Mouse (Mus musculus) right cerebral cortex, adult 18-20 months (tissue): ENCODE results near the gene Mprip.

ENCODE experiments used
- DNase-seq: peaks from one replicate; pipeline ENCODE4 v3.0.0; 2022; ENCODE audit warnings: mixed read lengths

Gene Mprip

DNA sequence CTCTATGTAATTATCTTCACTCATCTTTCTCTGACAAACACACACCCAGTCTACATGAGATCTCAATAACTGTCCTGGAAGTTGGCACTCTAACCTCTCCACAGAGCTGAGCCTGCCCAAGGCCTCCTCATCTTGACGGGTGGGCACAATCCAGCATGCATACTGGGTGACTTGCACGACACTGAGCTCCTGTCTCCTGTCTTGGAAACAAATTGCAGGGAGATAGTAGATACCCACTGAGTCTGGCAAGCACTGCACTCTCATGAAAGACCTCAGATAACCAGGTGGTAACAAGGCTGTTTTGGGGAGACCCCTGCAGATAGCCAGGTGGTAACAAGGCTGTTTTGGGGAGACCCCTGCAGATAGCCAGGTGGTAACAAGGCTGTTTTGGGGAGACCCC lies 111.2 kb downstream of the Mprip start:
- DNase-seq: no peak

DNA sequence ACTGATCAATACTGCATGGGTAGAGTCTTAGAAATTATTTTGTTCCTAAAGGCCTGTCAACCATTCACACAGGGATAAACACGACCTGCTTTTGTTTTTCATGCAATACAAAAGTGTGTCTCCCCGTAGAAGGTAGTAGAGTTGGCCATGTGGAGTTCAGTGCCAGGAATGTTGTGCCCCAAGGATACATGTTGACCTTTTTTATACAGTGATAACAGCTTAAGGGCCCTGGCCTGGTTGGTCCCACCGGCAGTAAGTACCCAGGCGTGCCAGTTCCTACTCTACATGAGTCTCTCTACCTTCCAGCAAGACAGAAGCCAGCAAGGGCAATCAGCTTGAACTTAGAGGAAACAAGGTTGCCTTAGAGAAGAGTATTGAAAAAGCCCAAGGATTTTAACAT lies 111.8 kb downstream of the Mprip start:
- DNase-seq: no peak

DNA sequence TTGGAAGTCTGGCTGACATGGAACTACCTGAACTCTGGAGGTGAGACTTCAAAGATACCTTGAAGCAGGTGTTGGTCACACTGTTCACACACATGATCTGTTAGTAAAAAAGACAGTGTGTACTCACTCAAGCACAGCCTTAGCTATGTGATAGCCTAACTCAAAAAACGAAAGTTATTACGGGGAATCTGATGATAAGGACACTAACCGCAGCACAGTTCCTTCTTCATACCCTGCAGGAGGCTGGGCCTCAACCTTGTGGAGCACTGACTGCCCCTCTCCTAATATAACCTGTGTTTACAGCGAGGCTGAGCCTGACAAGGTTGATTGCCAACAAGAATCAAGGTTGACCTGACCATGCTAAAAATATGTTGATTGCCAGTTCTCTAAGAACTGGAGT lies 113.4 kb downstream of the Mprip start:
- no peak for DNase-seq

DNA sequence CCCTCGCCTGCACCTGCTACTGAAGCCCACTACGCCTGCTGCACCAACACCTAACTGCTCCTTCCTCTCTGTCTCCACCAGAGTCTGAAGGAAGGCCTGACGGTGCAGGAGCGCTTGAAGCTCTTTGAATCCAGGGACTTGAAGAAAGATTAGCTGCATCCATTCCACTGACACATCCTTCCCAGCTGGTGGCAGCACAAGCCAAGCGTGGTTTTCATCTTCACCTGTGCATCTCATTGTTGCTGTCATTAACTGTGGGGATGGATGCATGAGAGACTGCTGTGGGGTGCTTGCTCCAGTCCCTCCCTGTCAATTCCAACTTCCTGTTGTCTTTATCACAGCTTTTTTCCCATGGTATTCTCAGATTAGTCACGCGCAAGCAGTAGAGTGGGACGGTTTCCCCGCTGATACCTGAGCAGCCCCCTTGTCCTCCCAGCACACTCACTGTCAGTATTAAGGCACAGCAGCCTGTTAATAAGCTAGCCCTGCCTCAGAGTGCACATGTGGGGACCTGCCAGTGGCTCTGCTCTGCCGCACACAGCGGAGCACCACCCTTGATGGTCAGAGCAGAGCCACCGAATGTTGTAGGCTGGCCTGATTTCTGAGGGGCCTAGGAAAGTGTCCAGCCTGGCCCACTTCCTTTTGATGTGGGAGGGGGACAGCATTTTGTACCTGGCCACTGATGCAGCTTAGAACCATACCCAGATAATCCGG lies 114.5 kb downstream of the Mprip start:
- DNase-seq: no peak

DNA sequence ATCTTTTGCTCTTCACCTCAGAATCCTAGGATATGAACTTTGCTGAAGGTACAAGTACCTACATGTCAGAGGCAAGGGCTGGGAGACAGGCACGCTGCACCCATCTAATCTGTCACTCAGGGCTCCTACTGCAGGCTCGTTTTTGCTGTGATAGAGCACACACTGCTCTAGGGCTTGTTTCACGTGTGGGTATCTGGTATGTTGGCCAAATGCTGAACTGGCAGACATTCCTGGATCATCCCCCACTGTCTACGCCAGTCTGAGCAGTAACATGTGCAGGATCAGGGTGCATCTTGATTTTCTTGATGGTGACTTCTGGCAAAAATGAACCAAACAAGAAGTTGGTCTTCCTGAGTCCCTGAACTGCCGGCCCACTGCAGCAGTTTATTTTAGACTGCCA lies 116.2 kb downstream of the Mprip start:
- no peak for DNase-seq

DNA sequence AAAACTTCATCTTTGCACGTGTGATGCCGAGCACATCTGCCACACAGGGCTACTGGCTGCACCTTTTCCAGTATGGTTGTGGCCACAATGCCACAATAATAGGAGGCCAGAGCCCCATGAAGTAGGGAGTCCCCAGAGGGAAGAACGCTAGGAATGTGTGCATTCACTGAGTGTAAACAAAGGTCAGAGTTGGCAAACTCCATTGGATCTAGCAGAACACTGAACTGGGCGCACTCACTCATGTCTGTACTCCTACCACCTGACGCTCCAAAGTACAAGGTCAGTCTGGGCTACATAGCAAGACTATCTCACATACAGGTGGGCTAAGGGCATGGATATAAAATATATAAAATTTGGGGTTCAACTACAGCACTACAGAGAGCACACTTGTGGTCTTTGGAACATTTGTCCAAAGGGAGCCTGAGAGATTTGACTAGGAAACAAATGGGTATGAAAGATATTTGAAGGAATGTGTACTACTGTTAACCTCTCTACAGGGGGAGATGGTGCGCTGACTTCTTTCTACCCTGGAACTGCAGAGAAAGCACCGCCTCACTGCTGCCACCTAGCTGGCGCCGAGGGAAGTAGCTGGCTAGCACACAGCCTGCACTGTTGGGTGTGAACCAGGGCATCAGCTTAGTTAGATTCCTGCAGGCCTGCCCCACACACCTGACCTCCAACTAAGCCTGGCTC lies 117.2 kb downstream of the Mprip start:
- DNase-seq: peak; percentile 65

DNA sequence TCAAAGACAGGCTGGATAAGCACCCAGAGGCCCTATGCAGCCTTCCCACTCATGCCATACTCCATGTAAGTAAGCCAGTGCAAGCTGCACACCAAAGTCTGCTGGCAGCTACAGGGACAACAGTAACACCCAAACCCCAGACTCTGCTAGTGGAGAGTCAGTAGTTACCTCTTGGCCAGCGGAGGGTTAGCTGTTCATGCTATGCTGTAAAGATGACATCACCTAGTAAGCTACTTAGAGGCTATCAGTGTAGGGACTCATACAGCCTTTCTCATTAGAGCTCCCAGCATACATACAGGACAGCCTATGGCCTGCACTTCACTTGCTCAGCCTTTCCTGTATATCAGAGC lies 117.7 kb downstream of the Mprip start:
- no peak for DNase-seq

DNA sequence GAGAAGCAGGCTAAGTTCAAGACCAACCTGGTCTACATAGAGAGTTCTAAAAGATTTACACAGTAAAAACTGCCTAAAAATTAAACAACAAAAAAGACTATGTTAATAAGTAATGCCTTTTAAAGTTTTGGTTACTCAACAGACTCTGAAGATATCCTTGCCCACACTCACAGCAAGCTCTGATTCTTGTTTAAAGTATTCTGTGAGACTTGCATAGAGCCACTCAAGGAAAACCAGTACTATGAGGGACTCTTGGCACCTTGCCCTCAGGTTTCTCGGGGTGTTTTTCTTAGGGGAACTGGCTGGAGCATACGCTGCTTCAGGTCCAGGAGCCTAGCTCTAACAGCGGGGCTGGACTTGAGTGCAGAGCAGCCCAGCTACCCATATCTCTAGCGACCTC lies 118.3 kb downstream of the Mprip start:
- DNase-seq: no peak

DNA sequence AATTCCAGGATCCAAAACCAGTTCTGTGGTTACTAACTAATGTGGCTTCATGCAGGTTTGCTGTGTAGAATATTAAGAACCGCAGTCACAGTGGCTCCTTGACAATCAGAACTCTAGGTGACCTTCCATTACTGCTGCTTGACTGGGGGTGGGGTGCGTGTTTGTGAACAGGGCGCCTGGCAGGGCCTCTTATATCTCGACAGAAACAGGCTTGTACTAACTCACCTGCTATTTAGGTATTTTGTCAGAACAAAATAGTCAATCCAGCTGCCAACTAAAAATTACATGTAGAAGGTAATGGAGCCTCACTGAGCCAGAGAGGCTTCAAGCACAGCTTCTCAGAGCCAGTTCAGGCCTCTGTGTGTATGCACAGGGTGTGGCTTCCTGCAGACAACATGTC lies 119.1 kb downstream of the Mprip start:
- no peak for DNase-seq

DNA sequence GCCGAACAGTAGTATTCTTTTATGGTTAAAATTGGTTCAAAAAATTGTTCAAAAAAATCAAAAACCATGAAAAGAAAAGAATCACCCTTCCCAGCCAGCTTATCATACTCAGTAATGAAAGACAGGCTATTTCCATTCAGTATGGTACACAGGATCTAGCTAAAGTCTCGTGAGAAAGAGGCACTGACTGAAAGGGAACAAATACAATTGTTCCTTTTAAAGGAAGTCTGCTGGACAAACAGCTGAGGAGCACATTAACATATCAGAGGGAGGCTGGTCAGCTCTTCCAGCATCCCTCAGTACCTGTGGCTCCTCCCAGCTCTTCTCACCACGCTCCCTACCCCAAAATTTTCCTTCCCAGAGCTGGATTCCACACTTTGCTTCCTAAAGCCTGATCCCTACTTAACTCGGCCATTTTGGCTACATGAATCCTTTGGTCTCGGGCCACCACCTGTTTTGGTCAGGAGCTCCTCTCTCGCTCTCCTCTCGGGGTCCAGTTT lies 121.0 kb downstream of the Mprip start:
- DNase-seq: no peak

DNA sequence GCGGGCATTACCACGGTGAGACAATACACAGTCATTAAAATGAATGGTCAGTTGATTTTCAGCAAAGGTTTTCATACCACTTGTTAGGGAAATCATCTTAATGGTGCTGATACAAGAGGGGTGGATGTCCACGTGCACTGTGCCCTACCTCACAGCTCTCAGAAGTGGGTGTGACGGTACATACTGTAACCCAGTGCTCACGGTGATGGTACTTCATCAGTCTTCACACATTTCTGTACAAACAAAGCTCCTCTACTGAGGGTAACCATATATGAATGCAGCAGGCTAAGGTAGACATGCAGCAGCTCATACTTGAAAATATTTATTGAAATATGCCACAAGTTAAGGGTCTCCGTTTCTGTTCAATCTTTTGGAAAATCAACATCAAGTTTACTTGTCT lies 122.5 kb downstream of the Mprip start:
- DNase-seq: no peak

DNA sequence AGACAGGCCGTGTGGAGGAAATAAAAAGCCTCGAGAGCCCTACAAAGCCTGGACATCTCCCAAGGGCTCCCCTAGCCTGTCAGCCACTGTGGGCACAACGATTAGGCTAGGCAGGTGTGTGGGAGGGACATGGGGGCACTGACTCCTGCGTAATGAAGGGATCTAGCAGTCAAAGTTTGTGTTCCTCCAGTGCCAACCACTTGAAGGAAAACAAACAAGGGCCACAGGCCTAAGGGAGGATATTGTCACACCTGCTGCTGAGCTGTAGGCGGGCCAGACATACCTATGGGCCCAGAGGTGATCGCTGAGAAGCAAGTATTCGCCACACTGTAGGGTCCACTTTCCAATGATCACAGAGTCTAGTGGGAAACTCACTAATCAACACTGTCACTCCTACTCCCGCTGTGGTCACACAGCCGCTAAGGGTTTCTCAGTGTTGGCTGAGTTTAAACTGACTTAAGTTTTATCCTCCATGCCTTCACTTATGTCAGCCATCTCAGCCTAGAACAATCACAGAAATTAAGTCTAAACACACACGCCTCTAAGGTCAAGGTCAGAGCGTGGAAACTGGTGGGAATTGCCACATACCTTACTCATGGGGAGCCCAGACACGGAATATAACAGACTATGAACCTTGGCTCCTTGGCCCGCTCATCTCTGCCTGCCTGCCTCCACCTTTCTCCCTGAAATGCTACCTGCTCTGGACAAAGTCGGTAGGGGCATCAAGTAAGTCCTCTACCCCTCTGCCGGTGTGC lies 125.5 kb downstream of the Mprip start:
- no peak for DNase-seq

DNA sequence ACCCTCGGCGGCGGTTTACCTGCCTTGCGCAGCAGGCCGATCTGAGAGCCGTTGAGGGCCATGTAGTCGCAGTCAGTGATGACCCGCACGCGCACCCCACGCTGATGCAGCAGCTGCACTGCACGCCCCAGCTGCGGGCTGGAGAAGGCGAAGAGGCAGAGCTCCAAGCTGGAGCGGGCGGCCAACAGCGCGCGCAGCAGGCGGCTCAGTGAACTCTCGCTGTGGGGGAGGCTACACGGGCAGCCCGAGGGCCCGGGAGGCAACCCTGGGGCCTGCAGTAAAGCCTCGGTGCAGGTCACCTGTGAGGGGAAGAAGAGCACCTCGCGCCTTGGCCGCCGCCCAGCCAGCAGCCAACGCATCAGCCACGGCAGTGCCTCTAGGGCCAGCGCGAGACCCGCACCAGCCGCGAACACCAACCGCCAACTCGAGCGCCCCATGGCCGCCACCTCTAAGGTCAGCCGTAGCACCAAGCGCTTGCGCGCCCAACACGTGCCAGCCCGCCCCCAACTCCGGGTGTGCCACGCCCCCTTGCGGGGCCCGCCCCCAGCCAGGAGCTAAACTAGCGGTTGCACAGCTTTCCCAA lies 126.2 kb downstream of the Mprip start, which contains the start of gene Pld6:
TSS of gene Pld6 (minus strand) at position 447 of the 583 bp plus-strand sequence.
- peak; percentile 40 for DNase-seq

DNA sequence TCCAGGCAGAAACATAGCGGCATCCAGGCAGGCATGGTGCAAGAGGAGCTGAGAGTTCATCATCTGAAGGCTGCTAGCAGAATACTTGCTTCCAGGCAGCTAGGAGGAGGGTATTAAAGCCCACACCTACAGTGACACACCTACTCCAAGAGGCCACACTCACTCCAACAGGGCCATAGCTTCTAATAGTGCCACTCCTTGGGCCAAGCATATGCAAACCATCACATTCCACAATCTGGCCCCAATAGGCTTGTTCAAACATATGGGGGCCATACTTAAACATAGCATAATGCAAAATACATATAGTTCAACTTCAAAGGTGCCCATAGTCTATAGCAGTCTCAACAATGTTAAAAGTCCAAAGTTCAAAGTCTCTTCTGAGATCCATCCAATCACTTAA lies 128.2 kb downstream of the Mprip start:
- DNase-seq: no peak

DNA sequence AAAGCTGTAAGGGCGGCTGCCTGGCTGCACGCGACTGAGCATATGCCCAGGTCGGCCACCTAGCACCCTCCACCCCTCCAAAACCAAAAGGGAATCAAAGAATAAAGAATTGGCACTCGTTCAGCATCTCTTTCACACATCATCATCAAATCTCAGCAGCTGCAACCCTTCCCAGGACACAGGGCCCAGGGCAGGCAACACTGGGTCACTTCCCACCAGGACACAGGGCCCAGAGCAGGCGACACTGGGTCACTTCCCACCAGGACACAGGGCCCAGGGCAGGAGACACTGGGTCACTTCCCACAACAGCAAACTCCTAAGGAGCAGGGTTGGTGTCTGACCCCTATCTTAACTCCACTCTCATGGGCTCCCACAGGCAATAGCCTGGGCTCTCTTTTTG lies 132.3 kb downstream of the Mprip start:
- no peak for DNase-seq

DNA sequence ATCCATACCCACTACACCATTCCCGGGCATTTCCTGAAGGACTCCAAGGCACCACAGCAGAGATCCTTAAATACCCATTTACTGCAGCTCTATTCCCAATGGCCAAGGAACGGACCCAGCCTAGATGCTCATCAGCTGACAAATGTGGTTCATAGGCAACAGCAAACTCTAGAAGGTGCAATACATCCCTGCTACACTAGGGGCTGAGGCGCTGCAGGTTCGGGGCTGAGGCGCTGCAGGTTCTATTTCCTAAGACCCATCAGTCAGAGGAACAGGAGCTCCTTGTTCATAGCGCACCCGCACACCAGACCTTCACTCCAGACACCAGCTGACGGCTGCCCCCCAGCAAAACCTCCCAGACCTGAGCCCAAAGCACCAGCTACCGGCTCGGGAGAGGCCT lies 139.3 kb downstream of the Mprip start:
- no peak for DNase-seq

DNA sequence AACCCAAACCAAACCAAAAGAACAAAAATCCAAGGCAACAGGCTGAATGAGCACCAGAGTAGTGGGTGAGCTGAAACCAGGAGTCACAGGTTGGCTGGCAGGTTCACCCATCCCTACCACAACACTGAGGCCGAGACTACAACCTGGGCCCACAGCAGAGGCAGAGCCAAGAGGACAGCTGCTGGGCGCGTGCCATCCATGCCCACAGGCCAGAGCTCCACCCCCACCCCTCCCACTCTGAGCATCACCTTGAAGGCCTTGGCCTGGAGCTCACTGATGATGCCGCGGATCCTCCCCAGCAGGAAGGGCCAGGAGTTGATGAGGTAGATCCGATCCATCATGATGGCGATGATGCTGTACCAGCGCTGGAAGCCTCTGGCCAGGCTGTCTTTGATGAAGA lies 140.8 kb downstream of the Mprip start:
- no peak for DNase-seq

DNA sequence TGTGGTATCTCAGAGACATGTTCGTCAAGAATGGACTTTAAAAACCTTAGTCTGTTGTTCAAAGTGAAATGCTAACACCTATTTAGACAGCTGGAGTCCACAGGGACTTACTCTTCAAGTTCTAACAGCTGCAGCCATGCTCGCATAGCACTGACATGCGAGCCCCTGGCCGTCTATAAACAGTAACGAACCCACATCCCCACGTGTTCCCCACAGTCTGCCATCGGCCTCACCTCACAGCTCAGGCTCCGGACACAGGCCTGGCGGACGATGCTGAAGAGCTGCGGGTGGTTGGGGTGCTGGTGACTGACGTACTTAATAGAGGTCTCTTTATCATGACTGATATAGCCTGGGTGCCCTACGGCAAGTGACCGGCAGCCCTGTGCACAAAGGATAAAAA lies 142.4 kb downstream of the Mprip start:
- DNase-seq: no peak

DNA sequence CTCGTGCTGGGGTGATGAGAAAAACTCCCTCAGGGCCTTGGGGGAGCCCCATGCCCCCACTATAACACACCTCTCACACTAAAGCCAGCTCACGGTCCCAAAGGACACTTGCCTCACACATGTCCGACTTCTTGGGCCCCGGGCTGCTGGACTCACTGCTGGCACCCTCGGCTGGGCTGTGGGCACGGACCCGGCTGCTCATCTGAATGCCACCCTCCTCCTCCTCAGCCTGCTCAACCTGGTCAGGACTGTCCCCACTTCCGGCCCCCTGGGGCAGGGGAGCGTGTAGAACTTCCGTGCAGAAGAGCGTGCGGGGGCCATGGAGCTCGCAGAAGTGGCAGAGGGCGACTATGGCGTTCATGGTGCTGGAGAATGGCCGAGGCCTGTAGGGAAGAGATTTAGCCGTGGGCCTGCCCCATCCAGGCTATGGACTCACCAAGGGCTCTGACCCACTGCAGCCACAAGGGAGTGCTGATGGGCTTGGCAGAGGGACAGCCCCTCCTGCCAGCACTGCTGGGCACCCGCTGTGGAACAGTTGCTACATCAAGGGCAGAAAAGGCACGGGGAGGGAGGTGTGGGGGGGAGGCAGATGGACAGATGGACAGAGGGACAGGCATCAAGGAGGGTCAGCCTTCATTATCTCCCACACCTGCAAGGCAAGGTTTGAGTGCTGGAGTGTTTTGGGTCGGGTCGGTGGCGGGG lies 143.5 kb downstream of the Mprip start:
- DNase-seq: no peak

DNA sequence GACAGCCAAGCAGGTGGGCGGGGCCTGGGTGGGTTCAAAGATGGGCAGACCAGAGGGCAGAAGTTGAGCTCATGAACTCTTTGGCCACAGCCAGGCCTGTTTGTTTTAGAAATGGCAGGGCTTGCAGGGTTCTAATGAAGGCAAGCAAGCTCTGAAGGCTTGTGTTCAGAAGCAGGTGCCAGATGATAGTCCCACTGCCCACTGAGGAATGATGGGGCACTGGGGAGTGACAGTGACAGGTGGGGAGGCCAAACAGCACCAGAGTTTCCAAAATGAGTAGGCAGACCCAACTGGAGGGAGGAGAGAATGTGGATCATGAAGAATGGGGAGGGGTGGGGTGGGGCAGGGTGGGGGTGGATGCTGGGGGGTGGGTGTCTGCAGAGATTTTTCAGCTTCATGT lies 144.2 kb downstream of the Mprip start:
- DNase-seq: no peak

DNA sequence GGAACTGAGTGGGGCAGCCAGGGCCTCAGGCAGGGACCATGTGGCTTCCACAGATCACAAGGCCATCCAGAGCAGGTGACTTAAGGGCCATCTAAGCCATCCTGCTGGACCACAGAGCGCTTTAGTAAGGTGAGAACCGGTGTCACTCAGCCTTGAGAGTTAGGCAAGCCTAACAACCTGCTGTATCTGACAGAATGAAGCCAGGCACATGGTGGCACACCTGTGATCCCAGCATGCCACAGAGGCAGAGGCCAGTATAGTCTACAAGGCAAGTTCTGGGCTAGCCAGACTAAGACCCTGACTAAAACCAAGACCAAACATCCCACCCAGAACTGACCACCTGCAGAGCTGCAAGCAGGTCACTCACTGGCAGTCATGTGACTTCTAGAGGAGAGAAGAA lies 144.6 kb downstream of the Mprip start:
- DNase-seq: no peak

DNA sequence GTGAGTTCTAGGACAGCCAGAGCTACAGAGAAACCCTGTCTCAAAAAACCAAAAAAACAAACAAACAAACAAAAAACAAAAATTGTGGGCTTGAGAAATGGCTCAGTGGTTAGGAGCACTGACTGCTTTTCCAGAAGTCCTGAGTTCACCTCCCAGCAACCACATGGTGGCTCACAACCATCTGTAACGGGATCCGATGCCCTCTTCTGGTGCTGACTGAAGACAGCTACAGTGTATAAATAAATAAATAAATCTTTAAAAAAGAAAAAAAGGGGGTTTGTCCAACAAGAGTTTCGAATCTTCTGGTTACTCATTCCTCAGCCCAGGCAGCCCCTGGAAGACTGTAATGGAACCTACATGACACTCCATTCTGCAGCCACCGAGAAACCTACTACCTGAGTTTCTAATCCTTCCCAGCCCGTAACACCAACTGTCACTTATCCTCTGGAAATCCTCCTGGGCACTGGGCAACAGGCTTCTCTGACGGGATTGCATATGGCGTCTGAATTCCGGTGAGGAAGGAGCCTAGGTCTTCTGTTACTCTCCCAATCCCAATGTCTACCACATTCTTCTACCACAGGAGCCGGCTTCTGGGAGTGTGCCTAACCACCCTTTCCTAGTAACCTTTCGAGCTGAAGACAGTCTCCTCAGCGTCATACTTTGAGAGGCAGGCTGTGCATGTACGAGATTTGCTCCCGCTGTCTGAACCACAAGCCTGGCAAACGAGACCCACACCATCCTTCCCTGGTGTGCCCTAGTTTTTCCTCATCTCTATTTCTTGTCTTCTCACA lies 147.3 kb downstream of the Mprip start:
- DNase-seq: no peak
